Mouse (Mus musculus) liver, adult 2 months (tissue): ENCODE results near the gene Cntrl. TPM values are rescaled to one million over a fixed set of nuclear protein-coding genes. Genes with fewer than 3 reads are reported as not detected.
A peak's percentile ranks its signal among the peaks of the same experiment; 100 is the strongest.

Source experiments
- DNase-seq: peaks from one replicate; pipeline ENCODE4 v3.0.0-alpha.2; 2011; ENCODE audit warnings: low read depth, low spot score; ENCODE audit errors: extremely low read depth
- H3K27ac ChIP-seq: fragments of 200-500 bp; replicated peaks from 2 replicates; pipeline ENCODE4 v1.5.1; 2012; ENCODE audit warnings: low read depth, mild to moderate bottlenecking, control low read depth, inconsistent platforms, low read length; ENCODE audit not compliant: insufficient read depth
- H3K27me3 ChIP-seq: fragments of 200-500 bp; 2 replicates; pipeline ENCODE4 v1.6.1; 2012; ENCODE audit warnings: mild to moderate bottlenecking, moderate library complexity, low read length, inconsistent platforms; ENCODE audit not compliant: control insufficient read depth, insufficient read depth
- H3K36me3 ChIP-seq: fragments of 200-500 bp; 2 replicates; pipeline ENCODE4 v1.6.1; 2012; ENCODE audit warnings: low read length, inconsistent platforms; ENCODE audit not compliant: control insufficient read depth, insufficient read depth
- H3K4me1 ChIP-seq: fragments of 200-500 bp; 2 replicates; pipeline ENCODE4 v1.6.1; 2011; ENCODE audit warnings: low read length; ENCODE audit not compliant: control insufficient read depth, insufficient read depth
- H3K4me3 ChIP-seq: fragments of 200-500 bp; 2 replicates; pipeline ENCODE4 v1.5.1; 2011; ENCODE audit warnings: low read depth, mild to moderate bottlenecking, control low read depth, low read length, moderate library complexity; ENCODE audit not compliant: insufficient read depth
- H3K79me2 ChIP-seq: fragments of 200-500 bp; 2 replicates; pipeline ENCODE4 v1.6.1; 2012; ENCODE audit warnings: inconsistent platforms, mild to moderate bottlenecking, low read length, moderate library complexity; ENCODE audit not compliant: control insufficient read depth, insufficient read depth
- H3K9ac ChIP-seq: fragments of 200-500 bp; 2 replicates; pipeline ENCODE4 v1.6.1; 2012; ENCODE audit warnings: low read depth, mild to moderate bottlenecking, control low read depth, inconsistent platforms, low read length
- CTCF ChIP-seq: fragments of 200-500 bp; IDR thresholded peaks from 2 replicates; pipeline ENCODE4 v1.5.1; 2011; ENCODE audit warnings: low read depth, low read length, control low read depth
- POLR2A ChIP-seq: fragments of 200-500 bp; IDR thresholded peaks from 2 replicates; pipeline ENCODE4 v1.6.1; 2011; ENCODE audit warnings: low read length, control low read depth; ENCODE audit not compliant: insufficient read depth; ENCODE audit errors: extremely low read depth
- WGBS: fragments of 180-500 bp; shearing (Covaris S2); methylation state at CpG from one replicate; pipeline ENCODE4 v1.1.7; 2018; 5-methylcytosine and 5-hydroxymethylcytosine counted together
- polyA plus RNA-seq: library from polyadenylated mRNA; depleted of rRNA; stranded (reverse); fragments of >200 nt; gene quantifications from 2 replicates; pipeline ENCODE4 v1.2.3, GENCODE M21; 2012
- total RNA-seq: library from RNA; depleted of rRNA; stranded (reverse); fragments of >200 nt; gene quantifications from 2 replicates; pipeline ENCODE4 v1.2.3, GENCODE M21; 2014

Gene Cntrl
- total and polyA plus RNA-seq, 2 experiments: 6.1 to 22.8 TPM

DNA sequence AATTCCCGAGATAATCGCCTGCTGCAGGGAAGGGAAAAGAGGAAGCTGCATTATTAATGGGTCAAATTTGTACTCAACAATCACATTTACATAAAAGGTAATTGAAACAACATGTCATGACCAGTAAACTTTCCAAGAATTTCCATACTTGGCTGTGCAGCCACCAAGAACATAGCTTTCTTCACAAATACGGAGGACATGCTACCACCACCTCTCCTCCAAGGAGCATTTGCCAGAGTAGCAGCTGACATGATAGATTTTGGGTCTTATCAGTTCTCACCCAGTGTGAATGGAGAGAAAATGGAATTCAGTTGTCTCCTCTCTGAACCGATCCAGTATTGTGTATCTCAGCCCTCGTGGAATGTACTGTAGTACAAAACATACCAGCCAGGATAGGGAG lies 90.2 kb downstream of the Cntrl start:
- peak; percentile 50 for DNase-seq
- peaks cover 19% of the 10 kb centered on the region for H3K79me2 ChIP-seq
- peak overlapping the region; percentile 93 for H3K4me3 ChIP-seq
- WGBS: under 1% methylated on average over 5 of the region's 5 CpGs
- TF ChIP-seq POLR2A (no peak), CTCF (no peak)
- H3K9ac ChIP-seq: peak overlapping the region; percentile 98
- H3K36me3 ChIP-seq: 0 out of 2 replicates have a peak, but pooled peaks cover 4% of the 10 kb centered on the region
- H3K27me3 ChIP-seq: no peaks in the 10 kb centered on the region
- H3K27ac ChIP-seq: peak overlapping the region; percentile 95
- H3K4me1 ChIP-seq: peaks cover 16% of the 10 kb centered on the region

- Histone ChIP-seq H3K27me3 (no peaks in the 10 kb centered on the region), H3K36me3 (0 out of 2 replicates have a peak, but pooled peaks cover 2% of the 10 kb centered on the region), H3K9ac (peak overlapping the region; percentile 98), H3K4me1 (peaks cover 15% of the 10 kb centered on the region), H3K27ac (peak overlapping the region; percentile 95), H3K4me3 (peak overlapping the region; percentile 93), H3K79me2 (peaks cover 19% of the 10 kb centered on the region)
- under 1% methylated on average over 90 of the region's 90 CpGs for WGBS
- no peak for TF ChIP-seq POLR2A
- TF ChIP-seq CTCF: no peak
- DNase-seq: peak; percentile 39
Observed at GRCm38 (mm10) chr2:35199971-35200897, 90.9 kb downstream of the Cntrl start.

DNA sequence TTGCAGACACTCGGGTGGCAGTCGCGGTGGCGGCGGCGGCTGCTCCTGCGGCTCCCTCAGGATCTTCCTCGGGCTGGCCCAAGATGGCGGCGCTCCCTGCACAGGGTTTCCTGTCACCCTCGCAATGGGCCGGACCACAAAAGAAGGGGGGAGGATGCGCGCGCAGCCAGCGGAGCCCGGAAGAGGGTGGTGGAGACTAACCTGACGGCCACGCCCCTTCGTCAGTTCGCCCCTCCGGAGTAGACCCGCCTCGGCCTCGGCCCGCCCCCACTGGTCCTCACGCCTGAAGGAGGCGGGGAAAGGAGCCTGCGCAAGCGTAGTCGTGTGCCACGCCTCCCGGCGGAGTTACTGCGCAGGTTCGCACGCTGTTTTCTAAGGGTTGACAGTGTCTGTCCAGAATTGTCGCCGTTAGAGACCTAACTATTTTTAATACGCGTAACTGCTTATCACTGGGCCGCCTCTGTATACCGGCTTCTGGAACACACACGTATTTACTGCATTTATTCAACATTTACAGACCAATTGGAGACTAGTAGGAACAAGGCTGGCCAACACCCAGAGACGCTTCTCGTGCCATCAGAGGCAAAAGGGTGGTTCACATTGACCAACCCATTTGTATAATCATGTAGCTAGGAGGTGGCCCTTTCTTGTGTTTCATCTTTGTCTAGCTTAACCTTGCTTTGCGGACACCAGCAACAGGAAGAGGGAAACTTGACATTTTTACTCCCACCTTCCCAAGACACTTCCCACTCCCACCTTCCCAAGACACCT lies 91.8 kb downstream of the Cntrl start, which contains the start of gene Rab14:
TSS of gene Rab14 (minus strand) at position 223 of the 771 bp plus-strand sequence.
- Histone ChIP-seq H3K79me2 (peaks cover 19% of the 10 kb centered on the region), H3K4me3 (peak within 1 kb of the TSS; percentile 93), H3K9ac (peak within 1 kb of the TSS; percentile 98), H3K4me1 (peaks cover 14% of the 10 kb centered on the region), H3K27me3 (no peaks in the 10 kb centered on the region), H3K36me3 (0 out of 2 replicates have a peak, but pooled peaks cover 2% of the 10 kb centered on the region), H3K27ac (peak within 1 kb of the TSS; percentile 95)
- peak; percentile 71 for TF ChIP-seq POLR2A
- TF ChIP-seq CTCF: no peak
- under 1% methylated on average over 47 of the region's 47 CpGs for WGBS
- DNase-seq: peak; percentile 91

- TF ChIP-seq CTCF (no peak), POLR2A (no peak)
- H3K27me3 ChIP-seq: no peaks in the 10 kb centered on the region
- H3K9ac ChIP-seq: no peak overlapping the region
- H3K4me3 ChIP-seq: no peak overlapping the region
- 0 out of 2 replicates have a peak, but pooled peaks cover 2% of the 10 kb centered on the region for H3K36me3 ChIP-seq
- DNase-seq: no peak
- peaks cover 15% of the 10 kb centered on the region for H3K79me2 ChIP-seq
- no peak overlapping the region for H3K27ac ChIP-seq
- peaks cover 4% of the 10 kb centered on the region; the same call in 1 of the 2 replicates for H3K4me1 ChIP-seq
Observed at GRCm38 (mm10) chr2:35203729-35204128, 94.4 kb downstream of the Cntrl start.

GRCm38 (mm10) chr2:35206761-35207160 lies 97.5 kb downstream of the Cntrl start:
- 93% methylated on average over 3 of the region's 3 CpGs for WGBS
- no peaks in the 10 kb centered on the region for H3K79me2 ChIP-seq
- H3K27me3 ChIP-seq: no peaks in the 10 kb centered on the region
- no peaks in the 10 kb centered on the region for H3K4me1 ChIP-seq
- DNase-seq: no peak
- no peaks in the 10 kb centered on the region for H3K36me3 ChIP-seq
- no peak overlapping the region for H3K27ac ChIP-seq
- no peak overlapping the region for H3K4me3 ChIP-seq
- no peak overlapping the region for H3K9ac ChIP-seq
- TF ChIP-seq CTCF (no peak), POLR2A (no peak)
